Mouse (Mus musculus): ENCODE results near the gene Dld.
A peak's percentile ranks its signal among the peaks of the same experiment; 100 is the strongest.

The Dld gene

GRCm38 (mm10) chr12:31350944-31351928 lies at the start of gene Dld:
Gene Dld, minus strand, starts transcription at chr12:31351453.
- DNase-seq, result peak; percentile 96

- no peak for DNase-seq
Observed at GRCm38 (mm10) chr12:31400821-31401220, 49.6 kb upstream of the Dld start.

- no peak for DNase-seq
Observed at GRCm38 (mm10) chr12:31397709-31398108, 46.5 kb upstream of the Dld start.

- DNase-seq, result no peak
Observed at GRCm38 (mm10) chr12:31395895-31396294, 44.6 kb upstream of the Dld start.

- DNase-seq, result no peak
Observed at GRCm38 (mm10) chr12:31391696-31392095, 40.4 kb upstream of the Dld start.

- DNase-seq, result no peak
Observed at GRCm38 (mm10) chr12:31390571-31390970, 39.3 kb upstream of the Dld start, which contains the start of gene Slc26a3. Gene Slc26a3, plus strand, starts transcription at chr12:31390871.

GRCm38 (mm10) chr12:31387303-31387702 lies 36.0 kb upstream of the Dld start:
- DNase-seq, result no peak

GRCm38 (mm10) chr12:31382451-31382850 lies 31.2 kb upstream of the Dld start:
- no peak for DNase-seq

- DNase-seq, result no peak
Observed at GRCm38 (mm10) chr12:31380878-31381277, 29.6 kb upstream of the Dld start.

- no peak for DNase-seq
Observed at GRCm38 (mm10) chr12:31377241-31377640, 26.0 kb upstream of the Dld start.

- no peak for DNase-seq
Observed at GRCm38 (mm10) chr12:31376326-31376950, 25.2 kb upstream of the Dld start.

- no peak for DNase-seq
Observed at GRCm38 (mm10) chr12:31375283-31375615, 24.0 kb upstream of the Dld start.

GRCm38 (mm10) chr12:31374603-31375282 lies 23.5 kb upstream of the Dld start:
- peak; percentile 52 for DNase-seq

GRCm38 (mm10) chr12:31369656-31370055 lies 18.4 kb upstream of the Dld start:
- DNase-seq, result no peak

- DNase-seq, result no peak
Observed at GRCm38 (mm10) chr12:31369118-31369517, 17.9 kb upstream of the Dld start.

- DNase-seq, result no peak
Observed at GRCm38 (mm10) chr12:31367721-31368120, 16.5 kb upstream of the Dld start.

GRCm38 (mm10) chr12:31366428-31366827 lies 15.2 kb upstream of the Dld start:
- no peak for DNase-seq

GRCm38 (mm10) chr12:31350191-31350943 lies 886 bp downstream of the Dld start:
- no peak for DNase-seq

GRCm38 (mm10) chr12:31333261-31333660 lies 18.0 kb downstream of the Dld start:
- peak; percentile 62 for DNase-seq

GRCm38 (mm10) chr12:31327139-31327538 lies 24.1 kb downstream of the Dld start:
- no peak for DNase-seq

GRCm38 (mm10) chr12:31323136-31323695 lies 28.0 kb downstream of the Dld start:
- DNase-seq, result no peak

GRCm38 (mm10) chr12:31321532-31321931 lies 29.7 kb downstream of the Dld start:
- DNase-seq, result no peak

Data from cerebellum, adult 9-11 months (tissue).